Mouse (Mus musculus): ENCODE measurements around the gene Fam126b.

DNA sequence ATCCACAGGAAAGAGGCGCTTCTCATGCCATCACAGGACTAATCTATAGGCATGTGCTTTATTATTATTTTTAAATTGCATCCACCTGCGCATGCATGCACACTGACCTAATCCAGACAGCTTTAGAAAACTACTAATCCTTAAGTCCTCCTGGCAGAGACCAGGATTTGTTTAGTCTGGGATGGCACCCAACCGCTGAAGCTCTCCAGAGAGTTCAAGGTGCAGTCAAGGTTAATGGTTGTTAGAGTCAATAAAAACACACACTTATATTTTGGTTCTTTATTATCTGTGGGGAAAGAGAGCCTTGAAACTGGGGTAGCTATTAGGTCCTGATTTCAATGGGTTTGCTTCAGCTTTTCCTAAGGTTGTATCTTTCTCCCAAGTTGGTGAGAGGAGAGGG, 35.1 kb upstream of the Fam126b start:
- TF ChIP-seq POLR2A (IDR thresholded peaks at IDR 0.05; ENCODE audit: insufficient read length, low read depth) (no peak), TCF12 (IDR thresholded peaks at IDR 0.05; ENCODE audit: insufficient read depth, poor library complexity, severe bottlenecking) (no peak), MYOG (IDR thresholded peaks at IDR 0.05; ENCODE audit: control insufficient read depth in 1 of 3, insufficient read depth in 1 of 3, insufficient read length in 2 of 3, low read depth in 2 of 3) (no peak), POLR2AphosphoS2 (IDR thresholded peaks at IDR 0.05; ENCODE audit: insufficient read length, low read depth) (no peak), USF1 (IDR thresholded peaks at IDR 0.05; ENCODE audit: low read depth) (no peak), MYOD1 (IDR thresholded peaks at IDR 0.05; ENCODE audit: control insufficient read depth in 1 of 3, insufficient read length in 2 of 3, low read depth in 2 of 3) (no peak), CEBPB (IDR thresholded peaks at IDR 0.05; ENCODE audit: insufficient read depth, poor library complexity, severe bottlenecking) (no peak), SRF (IDR thresholded peaks at IDR 0.05; ENCODE audit: control insufficient read depth, insufficient read length, low read depth) (no peak), E2F4 (IDR thresholded peaks at IDR 0.05; ENCODE audit: insufficient read depth) (no peak), MAX (IDR thresholded peaks at IDR 0.05; ENCODE audit: low read depth) (no peak)

All from myocyte (in vitro differentiated cells).